Mouse (Mus musculus) testis, adult 2 months (tissue): ENCODE results near the gene Cdh22.

Experiments
- CTCF ChIP-seq: fragments of 200-500 bp; IDR thresholded peaks from 2 replicates; pipeline ENCODE4 v1.5.1; 2012; ENCODE audit warnings: low read depth, mild to moderate bottlenecking, inconsistent platforms, low read length, moderate library complexity; ENCODE audit not compliant: control insufficient read depth, insufficient read depth, insufficient replicate concordance
- POLR2A ChIP-seq: fragments of 200-500 bp; IDR thresholded peaks from 2 replicates; pipeline ENCODE4 v1.6.1; 2012; ENCODE audit warnings: low read depth, mild to moderate bottlenecking, inconsistent platforms, low read length, moderate library complexity; ENCODE audit not compliant: control insufficient read depth

DNA sequence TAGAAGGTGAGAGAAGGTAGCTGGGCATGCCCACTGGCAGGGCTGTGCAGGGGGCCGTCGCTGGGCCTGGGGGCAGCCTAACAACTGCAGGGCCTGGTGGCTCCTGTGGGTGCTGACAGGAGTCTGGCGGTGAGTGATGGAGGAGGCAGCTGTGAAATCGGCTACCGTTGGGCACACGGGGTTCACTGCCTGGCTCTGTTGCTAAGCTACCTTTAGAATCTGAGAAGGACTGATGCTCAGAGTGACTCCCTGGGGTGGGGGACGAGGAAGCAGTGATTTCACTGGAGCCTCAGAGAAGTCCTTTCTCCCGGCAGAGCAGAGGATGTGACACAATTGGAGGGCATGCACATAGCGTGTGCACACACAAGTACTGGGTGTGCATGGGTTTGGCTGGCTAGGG is 57.7 kb downstream of the Cdh22 start:
- TF ChIP-seq POLR2A (no peak), CTCF (no peak)
